Mouse (Mus musculus) neural tube, embryonic 14.5 days (tissue): ENCODE data around the gene Gjb3. TPM values are rescaled to one million over a fixed set of nuclear protein-coding genes. Genes with fewer than 3 reads are reported as not detected.

Experiments used
- ATAC-seq: fragments of 200-750 bp; cut with Nextera tagmentation; 2 replicates; pipeline ENCODE4 v1.8.0; 2017; ENCODE audit warnings: low read depth, mild to moderate bottlenecking, moderate TSS enrichment, moderate library complexity
- H3K27ac ChIP-seq: fragments of 300-500 bp; sonication (generic); 2 replicates; pipeline ENCODE4 v1.5.1; 2014; ENCODE audit warnings: low read depth, mild to moderate bottlenecking, control low read depth, low read length, moderate library complexity, mixed read lengths
- H3K27me3 ChIP-seq: fragments of 300-500 bp; sonication (generic); 2 replicates; pipeline ENCODE4 v1.6.1; 2014; ENCODE audit warnings: low read length; ENCODE audit not compliant: control insufficient read depth, insufficient read depth
- H3K36me3 ChIP-seq: fragments of 300-500 bp; sonication (generic); 2 replicates; pipeline ENCODE4 v1.6.1; 2014; ENCODE audit warnings: low read length, mixed read lengths; ENCODE audit not compliant: control insufficient read depth, insufficient read depth
- H3K4me1 ChIP-seq: fragments of 300-500 bp; sonication (generic); 2 replicates; pipeline ENCODE4 v1.6.1; 2014; ENCODE audit warnings: low read length; ENCODE audit not compliant: control insufficient read depth, insufficient read depth
- H3K4me2 ChIP-seq: fragments of 300-500 bp; sonication (generic); 2 replicates; pipeline ENCODE4 v1.6.1; 2014; ENCODE audit warnings: mild to moderate bottlenecking, low read depth, low read length, control low read depth
- H3K4me3 ChIP-seq: fragments of 300-500 bp; sonication (generic); 2 replicates; pipeline ENCODE4 v1.5.1; 2014; ENCODE audit warnings: low read depth, low read length, control low read depth, mixed read lengths
- H3K9ac ChIP-seq: fragments of 300-500 bp; sonication (generic); replicated peaks from 2 replicates; pipeline ENCODE4 v1.6.1; 2014; ENCODE audit warnings: low read depth, mild to moderate bottlenecking, control low read depth, low read length, mixed read lengths
- H3K9me3 ChIP-seq: fragments of 300-500 bp; sonication (generic); 2 replicates; pipeline ENCODE4 v1.6.1; 2016; ENCODE audit warnings: low read length; ENCODE audit not compliant: control insufficient read depth
- WGBS: fragments of 180-500 bp; shearing (Covaris S2); extraction: QIAGEN DNeasy Blood & Tissue Kit; methylation state at CpG from one replicate; pipeline ENCODE4 v1.1.7; 2014; 5-methylcytosine and 5-hydroxymethylcytosine counted together
- polyA plus RNA-seq: library from polyadenylated mRNA; unstranded; fragments of >200 nt; fragmentation: Nextera tagmentation; extraction: Ambion mirVana; gene quantifications from 2 replicates; pipeline ENCODE4 v1.2.1, GENCODE M21; 2014

The Gjb3 gene
- polyA plus RNA-seq, 1 experiment from 2014 or later = 0.20 TPM

- Histone ChIP-seq H3K27ac (no peak overlapping the region), H3K27me3 (no peaks in the 10 kb centered on the region)
- peak; percentile 25; the same call in 1 of the 2 replicates for ATAC-seq
Observed at GRCm38 (mm10) chr4:127365433-127365832, 34.8 kb upstream of the Gjb3 start.

GRCm38 (mm10) chr4:127364431-127364830, 33.8 kb upstream of the Gjb3 start:
- H3K9ac ChIP-seq = no peak overlapping the region
- no peak overlapping the region for H3K4me2 ChIP-seq
- no peaks in the 10 kb centered on the region for H3K9me3 ChIP-seq
- H3K27ac ChIP-seq = no peak overlapping the region
- no peaks in the 10 kb centered on the region for H3K36me3 ChIP-seq
- 0 out of 2 replicates have a peak, but pooled peaks cover 4% of the 10 kb centered on the region for H3K4me1 ChIP-seq
- H3K4me3 ChIP-seq = no peak overlapping the region
- WGBS = 65% methylated on average over 6 of the region's 6 CpGs
- ATAC-seq = no peak
- no peaks in the 10 kb centered on the region for H3K27me3 ChIP-seq

More at GRCm38 (mm10) chr4:127365433-127365832, 34.8 kb upstream of the Gjb3 start:
- Histone ChIP-seq H3K4me2 (no peak overlapping the region), H3K9me3 (no peaks in the 10 kb centered on the region), H3K4me3 (no peak overlapping the region), H3K4me1 (0 out of 2 replicates have a peak, but pooled peaks cover 4% of the 10 kb centered on the region), H3K36me3 (no peaks in the 10 kb centered on the region), H3K9ac (no peak overlapping the region)
- whole genome bisulfite sequencing = 12% methylated on average over 5 of the region's 5 CpGs

- ATAC-seq = no peak
- H3K4me3 ChIP-seq = no peak overlapping the region
- H3K9me3 ChIP-seq = no peaks in the 10 kb centered on the region
- H3K27ac ChIP-seq = no peak overlapping the region
- no peak overlapping the region for H3K4me2 ChIP-seq
- H3K36me3 ChIP-seq = no peaks in the 10 kb centered on the region
- WGBS = 53% methylated on average over 4 of the region's 4 CpGs
- no peaks in the 10 kb centered on the region for H3K27me3 ChIP-seq
- H3K9ac ChIP-seq = no peak overlapping the region
- H3K4me1 ChIP-seq = 0 out of 2 replicates have a peak, but pooled peaks cover 4% of the 10 kb centered on the region
Observed at GRCm38 (mm10) chr4:127363331-127363730, 32.7 kb upstream of the Gjb3 start.

- H3K9ac ChIP-seq = no peak overlapping the region
- no peak for ATAC-seq
- no peak overlapping the region for H3K4me3 ChIP-seq
- H3K36me3 ChIP-seq = no peaks in the 10 kb centered on the region
- 0 out of 2 replicates have a peak, but pooled peaks cover 4% of the 10 kb centered on the region for H3K4me1 ChIP-seq
- no peaks in the 10 kb centered on the region for H3K9me3 ChIP-seq
- WGBS = 89% methylated on average over 3 of the region's 3 CpGs
- H3K27me3 ChIP-seq = no peaks in the 10 kb centered on the region
- H3K4me2 ChIP-seq = no peak overlapping the region
- no peak overlapping the region for H3K27ac ChIP-seq
Observed at GRCm38 (mm10) chr4:127362520-127362919, 31.9 kb upstream of the Gjb3 start.

GRCm38 (mm10) chr4:127358018-127358417, 27.4 kb upstream of the Gjb3 start, which contains the start of gene Gjb5:
TSS of gene Gjb5 (minus strand) at chr4:127358181.
- Histone ChIP-seq H3K9ac (no peak within 1 kb of the TSS), H3K27ac (no peak within 1 kb of the TSS), H3K27me3 (no peaks in the 10 kb centered on the region), H3K4me2 (no peak within 1 kb of the TSS), H3K36me3 (no peaks in the 10 kb centered on the region), H3K9me3 (no peaks in the 10 kb centered on the region), H3K4me3 (no peak within 1 kb of the TSS), H3K4me1 (no peaks in the 10 kb centered on the region)
- no peak for ATAC-seq
- WGBS = 24% methylated on average over 5 of the region's 5 CpGs

- WGBS = 75% methylated on average over 15 of the region's 15 CpGs
- H3K27me3 ChIP-seq = no peaks in the 10 kb centered on the region
- H3K4me2 ChIP-seq = no peak overlapping the region
- ATAC-seq = no peak
- H3K4me1 ChIP-seq = no peaks in the 10 kb centered on the region
- no peak overlapping the region for H3K9ac ChIP-seq
- H3K4me3 ChIP-seq = no peak overlapping the region
- no peaks in the 10 kb centered on the region for H3K9me3 ChIP-seq
- no peak overlapping the region for H3K27ac ChIP-seq
- H3K36me3 ChIP-seq = no peaks in the 10 kb centered on the region
Observed at GRCm38 (mm10) chr4:127354506-127355485, 24.2 kb upstream of the Gjb3 start.

- no peak within 1 kb of the TSS for H3K4me2 ChIP-seq
- no peaks in the 10 kb centered on the region for H3K9me3 ChIP-seq
- no peaks in the 10 kb centered on the region for H3K4me1 ChIP-seq
- no peaks in the 10 kb centered on the region for H3K27me3 ChIP-seq
- WGBS = 53% methylated on average over 8 of the region's 8 CpGs
- H3K4me3 ChIP-seq = no peak within 1 kb of the TSS
- H3K36me3 ChIP-seq = no peaks in the 10 kb centered on the region
- no peak for ATAC-seq
- H3K27ac ChIP-seq = no peak within 1 kb of the TSS
- no peak within 1 kb of the TSS for H3K9ac ChIP-seq
Observed at GRCm38 (mm10) chr4:127353951-127354438, 23.4 kb upstream of the Gjb3 start, which contains the start of gene Gjb4. TSS of gene Gjb4 (minus strand) at chr4:127354081.

GRCm38 (mm10) chr4:127352594-127352993, 21.9 kb upstream of the Gjb3 start:
- Histone ChIP-seq H3K4me1 (no peaks in the 10 kb centered on the region), H3K36me3 (no peaks in the 10 kb centered on the region), H3K4me2 (no peak overlapping the region), H3K9me3 (no peaks in the 10 kb centered on the region), H3K4me3 (no peak overlapping the region), H3K9ac (no peak overlapping the region), H3K27me3 (no peaks in the 10 kb centered on the region), H3K27ac (no peak overlapping the region)
- 15% methylated on average over 1 of the region's 1 CpGs for WGBS
- ATAC-seq = no peak
